Mouse (Mus musculus) liver, embryonic 14.5 days (tissue): ENCODE measurements around the gene Gda.
A peak's percentile ranks its signal among the peaks of the same experiment; 100 is the strongest.

Experiments
- CTCF ChIP-seq: IDR thresholded peaks from 2 replicates; pipeline ENCODE4 v1.5.1; 2016; ENCODE audit warnings: antibody characterized with exemption, low read depth, control low read depth
- EP300 ChIP-seq: IDR thresholded peaks from 2 replicates; pipeline ENCODE4 v1.6.1; 2016; ENCODE audit warnings: antibody characterized with exemption, low read depth

GRCm38 (mm10) chr19:21372395-21373072, 100.7 kb downstream of the Gda start:
- TF ChIP-seq CTCF (0 out of 2 replicates have a peak, but pooled peaks have one; percentile 4), EP300 (no peak)
